12 mouse cellular contexts compared by ENCODE assay signal in genomic region chr3:84852877-84853276, GRCm38 (mm10). TPM values are rescaled to one million over a fixed set of nuclear protein-coding genes. Genes with fewer than 3 reads are reported as not detected.
DNase-seq lines count a peak whose midpoint lies in the region; ATAC-seq lines count a peak whose summit lies in the region.
"Had no signal": no experiment of that assay in that cellular context is flagged by ENCODE, and none has a peak within 500 bp of the region (broad histone marks: within the 10 kb centered on the region; RNA-seq: fewer than 3 reads in every experiment).

No protein-coding gene starts in this region.

- H3K27ac ChIP-seq in forebrain, embryonic 13.5 days = no peak overlapping the region
- H3K27ac ChIP-seq in neural tube, embryonic 15.5 days (replicated peaks) = no peak overlapping the region
- H3K27ac ChIP-seq: hindbrain, embryonic 12.5 days; liver, embryonic 13.5 days had no signal

- peak; percentile 9 for DNase-seq in adrenal gland, adult 8-10 months
- peak; percentile 66 to 69 for DNase-seq in heart, postnatal 10 days
- DNase-seq in lung, adult 18-20 months = peak; percentile 70 to 73
- DNase-seq in natural killer cell, adult 2 months (ENCODE audit: low spot score in 2 of 2) = no peak
- DNase-seq: liver, embryonic 13.5 days; thymus, postnatal 36 days had no signal

- peak; percentile 19 for ATAC-seq in CD4-positive, CD25-positive, alpha-beta regulatory T cell, adult 4 months
- ATAC-seq in forebrain, embryonic 13.5 days = no peak
- no peak for ATAC-seq in neural tube, embryonic 15.5 days (ENCODE audit: low FRiP score)
- ATAC-seq in megakaryocyte progenitor cell, adult 5-6 weeks (replicated peaks; ENCODE audit: poor library complexity) = no peak
- ATAC-seq: Patski had no signal

- H3K4me2 ChIP-seq in forebrain, embryonic 13.5 days = no peak overlapping the region
- H3K4me2 ChIP-seq in neural tube, embryonic 15.5 days = no peak overlapping the region
- H3K4me2 ChIP-seq: hindbrain, embryonic 12.5 days; liver, embryonic 13.5 days had no signal

- intact Hi-C loops in heart, postnatal 10 days (cut with DNase I) = no loop called here

- 94% methylated on average over 7 of the region's 7 CpGs for WGBS in forebrain, embryonic 13.5 days
- WGBS in neural tube, embryonic 15.5 days = 87% methylated on average over 7 of the region's 7 CpGs

- H3K9ac ChIP-seq in forebrain, embryonic 13.5 days = no peak overlapping the region
- no peak overlapping the region for H3K9ac ChIP-seq in neural tube, embryonic 15.5 days (replicated peaks)
- H3K9ac ChIP-seq: hindbrain, embryonic 12.5 days; liver, embryonic 13.5 days had no signal

- no peaks in the 10 kb centered on the region for H3K36me3 ChIP-seq in forebrain, embryonic 13.5 days (ENCODE audit: poor library complexity, severe bottlenecking)
- no peaks in the 10 kb centered on the region for H3K36me3 ChIP-seq in neural tube, embryonic 15.5 days
- H3K36me3 ChIP-seq: hindbrain, embryonic 12.5 days; liver, embryonic 13.5 days had no signal

- no peaks in the 10 kb centered on the region for H3K9me3 ChIP-seq in forebrain, embryonic 13.5 days (replicated peaks)
- H3K9me3 ChIP-seq in neural tube, embryonic 15.5 days (replicated peaks) = no peaks in the 10 kb centered on the region
- H3K9me3 ChIP-seq: hindbrain, embryonic 12.5 days; liver, embryonic 13.5 days had no signal

- no peaks in the 10 kb centered on the region for H3K4me1 ChIP-seq in forebrain, embryonic 13.5 days
- H3K4me1 ChIP-seq in neural tube, embryonic 15.5 days = no peaks in the 10 kb centered on the region
- H3K4me1 ChIP-seq: hindbrain, embryonic 12.5 days had no signal

- no peak overlapping the region for H3K4me3 ChIP-seq in forebrain, embryonic 13.5 days
- H3K4me3 ChIP-seq in neural tube, embryonic 15.5 days (replicated peaks) = no peak overlapping the region
- H3K4me3 ChIP-seq: hindbrain, embryonic 12.5 days; liver, embryonic 13.5 days had no signal

- no peaks in the 10 kb centered on the region for H3K27me3 ChIP-seq in forebrain, embryonic 13.5 days
- no peaks in the 10 kb centered on the region for H3K27me3 ChIP-seq in neural tube, embryonic 15.5 days (replicated peaks)
- H3K27me3 ChIP-seq: hindbrain, embryonic 12.5 days; liver, embryonic 13.5 days; Patski had no signal

RNA-seq across cellular contexts. Expression of gene Fbxw7, which starts 37.8 kb away (rescaled TPM):
- polyA plus RNA-seq in CD4-positive, CD25-positive, alpha-beta regulatory T cell, adult 4 months (2017; shearing (Covaris generic)) = 10 to 100 TPM; 19.6 to 28.7 TPM
- total RNA-seq in adrenal gland, adult 8-10 months (2022) = 10 to 100 TPM; 17.7 to 20.8 (median 20.0) TPM
- total RNA-seq in heart, postnatal 10 days (2021) = 10 to 100 TPM; 59.8 to 61.5 TPM
- 28.1 and 30.1 TPM in 2 replicates for polyA plus RNA-seq in forebrain, embryonic 13.5 days (2015; fragmentation: Nextera tagmentation; extraction: Ambion mirVana)
- 52.0 and 52.8 TPM in 2 replicates for polyA plus RNA-seq in neural tube, embryonic 15.5 days (2015; fragmentation: Nextera tagmentation; extraction: Ambion mirVana)
- total RNA-seq in megakaryocyte progenitor cell, adult 5-6 weeks (2015) = 7.5 and 8.4 TPM in 2 replicates
- total RNA-seq in megakaryocyte progenitor cell, adult 5-6 weeks (2017) = 10.0 and 18.5 TPM in 2 replicates

Comparison
In these comparisons a context has a peak if more than half of its experiments do, and no peak if none do; other contexts are left out.
1. DNase-seq: peak in adrenal gland, adult 8-10 months (single experiment), heart, postnatal 10 days (2 of 2) and lung, adult 18-20 months (2 of 2); none in natural killer cell, adult 2 months (0 of 2).